Mouse (Mus musculus) brain, embryonic 14.5 days (tissue): ENCODE results near the gene Dlgap4. TPM values are rescaled to one million over a fixed set of nuclear protein-coding genes. Genes with fewer than 3 reads are reported as not detected.

Experiments used
- DNase-seq: peaks from one replicate; pipeline ENCODE4 v3.0.0-alpha.2; 2011; ENCODE audit warnings: low read depth
- CTCF ChIP-seq: fragments of 200-500 bp; IDR thresholded peaks from 2 replicates; pipeline ENCODE4 v1.5.1; 2012; ENCODE audit warnings: inconsistent platforms, mild to moderate bottlenecking, moderate library complexity, borderline replicate concordance; ENCODE audit not compliant: insufficient read depth, insufficient read length; ENCODE audit errors: extremely low read depth
- POLR2A ChIP-seq: fragments of 200-500 bp; IDR thresholded peaks from 2 replicates; pipeline ENCODE4 v1.6.1; 2012; ENCODE audit warnings: mild to moderate bottlenecking, inconsistent platforms, borderline replicate concordance; ENCODE audit not compliant: poor library complexity, insufficient read depth, insufficient read length, severe bottlenecking; ENCODE audit errors: extremely low read depth
- polyA plus RNA-seq: library from polyadenylated mRNA; depleted of rRNA; stranded (reverse); fragments of >200 nt; gene quantifications from 2 replicates; pipeline ENCODE4 v1.2.3, GENCODE M21; 2012

Gene Dlgap4
- polyA plus RNA-seq, 1 experiment = 344 TPM

DNA sequence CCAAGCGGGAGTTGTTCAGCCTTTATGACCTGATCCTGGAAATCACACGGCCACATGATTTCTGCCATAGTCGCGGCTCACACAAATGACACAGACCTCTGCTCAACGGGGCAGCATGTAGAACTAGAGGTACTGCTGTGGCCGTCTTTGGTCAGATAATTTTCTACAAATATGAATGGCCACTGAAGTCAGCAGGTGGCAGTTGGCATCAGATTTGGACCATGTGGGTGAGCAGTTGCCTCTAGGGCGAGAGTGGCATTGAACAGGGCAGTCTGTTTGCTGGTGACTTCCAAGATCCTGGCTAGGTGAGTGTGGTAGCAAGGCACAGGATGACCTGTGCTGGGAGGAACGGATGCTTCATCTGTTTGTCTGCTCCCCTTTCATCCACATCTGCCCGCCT lies 24.0 kb upstream of the Dlgap4 start:
- DNase-seq = no peak
- no peak for TF ChIP-seq CTCF
- TF ChIP-seq POLR2A = no peak

DNA sequence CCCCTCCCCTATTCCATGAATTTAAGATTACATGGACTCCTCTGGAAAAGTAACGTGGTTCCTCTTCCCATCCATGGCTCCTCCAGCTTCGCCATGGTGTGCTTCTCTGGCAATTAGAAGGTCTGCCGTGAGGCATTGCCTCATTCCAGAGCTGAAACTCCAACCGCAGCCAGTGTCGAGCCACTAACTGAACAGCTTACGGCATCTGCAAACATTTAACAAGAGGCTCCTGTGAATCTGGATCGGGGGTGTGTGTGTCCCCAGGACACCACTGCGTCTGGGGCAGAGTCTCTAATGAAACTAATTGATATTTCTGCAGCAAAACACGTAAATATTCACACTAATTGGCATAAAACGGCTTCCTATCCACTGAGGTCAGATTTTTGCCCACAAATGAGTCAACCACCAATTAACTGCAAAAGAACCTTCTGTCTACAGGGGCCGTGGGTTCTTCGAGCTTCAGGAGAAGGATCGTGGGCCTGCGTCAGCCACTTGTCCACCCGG lies 18.5 kb upstream of the Dlgap4 start:
- peak; percentile 6 for DNase-seq
- no peak for TF ChIP-seq CTCF
- no peak for TF ChIP-seq POLR2A

DNA sequence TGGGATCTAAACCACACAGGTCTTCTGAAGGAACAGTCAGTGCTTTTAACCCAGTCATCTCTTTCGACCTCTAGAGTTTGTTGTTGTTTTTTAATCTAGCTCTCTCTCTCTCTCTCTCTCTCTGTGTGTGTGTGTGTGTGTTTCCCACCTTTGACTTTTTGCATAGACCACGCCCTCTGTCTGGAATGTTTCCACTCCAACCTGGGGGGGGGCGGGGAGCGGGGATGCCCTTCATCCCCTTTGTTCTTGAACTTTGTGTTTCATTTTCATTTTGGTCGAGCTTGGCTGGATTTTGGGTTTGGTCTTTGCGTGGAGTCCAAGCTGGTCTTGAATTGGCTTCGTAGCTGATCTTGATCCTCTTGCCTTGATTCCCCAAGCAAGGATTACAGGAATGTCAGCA lies 10.9 kb upstream of the Dlgap4 start:
- DNase-seq = no peak
- TF ChIP-seq POLR2A (no peak), CTCF (no peak)

DNA sequence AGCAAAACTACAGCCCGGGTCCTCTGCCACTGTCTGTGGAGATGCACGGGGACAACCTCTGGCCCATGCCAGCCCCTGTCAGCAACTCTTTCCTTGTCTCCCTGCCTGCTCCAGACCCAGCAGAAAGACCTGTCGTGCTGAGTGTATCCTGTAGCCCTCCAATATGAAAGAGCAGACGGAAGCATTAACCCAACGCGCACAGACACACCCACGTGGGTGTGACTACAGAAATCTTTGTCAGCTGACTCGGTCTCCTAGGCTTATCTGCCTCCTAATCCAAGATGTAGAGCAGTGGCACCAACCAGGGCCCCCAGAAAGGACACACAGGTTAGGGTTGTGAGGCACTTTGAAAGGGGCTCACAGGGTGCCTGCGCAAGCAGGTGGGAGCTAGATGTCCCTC lies 9.8 kb upstream of the Dlgap4 start:
- no peak for DNase-seq
- TF ChIP-seq POLR2A (no peak), CTCF (no peak)

DNA sequence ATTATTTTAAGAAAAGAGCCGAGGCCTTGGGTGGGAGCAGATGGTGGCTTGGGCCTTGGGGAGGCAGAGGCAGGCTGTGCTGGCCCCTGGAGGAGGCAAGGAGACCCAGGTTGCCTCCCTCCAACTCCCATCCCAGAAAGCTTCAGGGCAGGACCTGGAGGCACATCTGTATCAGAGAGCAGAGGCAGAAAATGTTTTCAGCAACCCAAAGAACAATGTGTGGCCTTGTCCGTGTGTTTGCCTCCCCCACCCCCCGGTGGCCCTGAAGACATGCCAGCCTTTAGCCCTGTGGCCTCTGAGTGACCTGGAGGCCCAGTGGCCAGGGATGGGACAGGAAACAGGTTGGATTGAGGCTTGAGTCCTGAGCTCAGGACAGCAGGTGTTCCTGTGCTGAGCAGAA lies 8.4 kb upstream of the Dlgap4 start:
- TF ChIP-seq POLR2A (no peak), CTCF (no peak)
- no peak for DNase-seq

DNA sequence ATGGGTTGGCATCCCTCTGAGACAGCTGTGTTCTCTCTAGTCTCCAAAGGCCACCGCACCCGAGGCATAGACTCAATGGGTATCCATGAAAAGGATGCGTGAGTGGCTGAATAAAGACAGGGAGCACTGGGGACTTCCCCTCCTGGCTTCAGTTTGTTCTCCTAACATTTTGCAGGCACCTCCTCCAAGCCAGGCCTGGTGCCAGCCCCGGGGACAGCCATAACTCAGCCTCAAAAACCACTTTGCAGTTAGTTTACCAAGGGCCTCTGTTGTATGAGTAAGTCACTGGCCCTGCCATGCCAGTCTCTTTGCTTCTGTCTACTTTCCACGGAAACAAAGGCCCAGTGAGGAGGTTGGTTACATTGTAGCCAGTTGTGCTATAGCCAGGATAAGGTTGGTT lies 7.5 kb upstream of the Dlgap4 start:
- no peak for TF ChIP-seq POLR2A
- no peak for TF ChIP-seq CTCF

DNA sequence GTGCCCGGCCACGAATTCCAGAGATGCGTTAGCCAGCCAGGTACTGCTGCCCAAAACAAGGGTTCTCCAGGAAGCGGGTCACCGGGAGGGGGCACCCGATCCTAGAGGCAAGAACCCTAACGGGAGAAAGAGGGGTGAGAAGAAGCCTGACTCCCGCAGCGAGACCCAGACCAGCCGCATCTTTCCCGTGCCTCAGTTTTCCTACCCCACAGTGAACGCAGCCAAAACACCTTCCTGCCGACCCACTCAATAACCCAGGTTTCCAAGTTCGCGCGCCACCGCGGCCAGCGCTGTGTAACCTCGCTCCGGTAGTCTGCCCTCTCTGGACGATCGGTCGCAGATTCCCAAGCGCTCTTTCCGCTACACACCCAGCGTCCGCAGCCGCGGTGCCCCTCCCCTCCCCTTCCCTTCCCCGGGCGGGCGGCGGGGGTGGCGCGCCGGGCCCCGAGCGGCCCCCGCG lies 394 bp upstream of the Dlgap4 start:
- TF ChIP-seq CTCF (peak; percentile 49), POLR2A (no peak)

More for the DNA sequence above, 7.5 kb upstream of the Dlgap4 start:
- DNase-seq = no peak

DNA sequence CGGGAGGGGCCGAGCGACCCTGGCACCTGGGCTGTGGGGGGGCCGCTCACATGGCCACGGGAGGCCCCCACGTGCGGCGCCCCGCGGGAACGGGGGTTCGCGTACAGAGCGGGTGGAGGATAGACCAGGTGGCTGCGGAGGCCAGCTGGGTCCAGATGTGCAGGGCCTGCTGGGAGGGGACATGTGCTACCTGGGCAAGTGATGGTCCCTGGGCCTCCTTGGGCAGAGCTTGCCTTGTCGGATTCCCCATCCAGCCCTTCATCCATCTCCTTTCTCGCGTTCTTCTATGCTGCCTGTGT lies 702 bp downstream of the Dlgap4 start:
- no peak for TF ChIP-seq CTCF
- no peak for TF ChIP-seq POLR2A
- peak; percentile 39 for DNase-seq

More for the DNA sequence above, 394 bp upstream of the Dlgap4 start:
- DNase-seq = peak; percentile 79

DNA sequence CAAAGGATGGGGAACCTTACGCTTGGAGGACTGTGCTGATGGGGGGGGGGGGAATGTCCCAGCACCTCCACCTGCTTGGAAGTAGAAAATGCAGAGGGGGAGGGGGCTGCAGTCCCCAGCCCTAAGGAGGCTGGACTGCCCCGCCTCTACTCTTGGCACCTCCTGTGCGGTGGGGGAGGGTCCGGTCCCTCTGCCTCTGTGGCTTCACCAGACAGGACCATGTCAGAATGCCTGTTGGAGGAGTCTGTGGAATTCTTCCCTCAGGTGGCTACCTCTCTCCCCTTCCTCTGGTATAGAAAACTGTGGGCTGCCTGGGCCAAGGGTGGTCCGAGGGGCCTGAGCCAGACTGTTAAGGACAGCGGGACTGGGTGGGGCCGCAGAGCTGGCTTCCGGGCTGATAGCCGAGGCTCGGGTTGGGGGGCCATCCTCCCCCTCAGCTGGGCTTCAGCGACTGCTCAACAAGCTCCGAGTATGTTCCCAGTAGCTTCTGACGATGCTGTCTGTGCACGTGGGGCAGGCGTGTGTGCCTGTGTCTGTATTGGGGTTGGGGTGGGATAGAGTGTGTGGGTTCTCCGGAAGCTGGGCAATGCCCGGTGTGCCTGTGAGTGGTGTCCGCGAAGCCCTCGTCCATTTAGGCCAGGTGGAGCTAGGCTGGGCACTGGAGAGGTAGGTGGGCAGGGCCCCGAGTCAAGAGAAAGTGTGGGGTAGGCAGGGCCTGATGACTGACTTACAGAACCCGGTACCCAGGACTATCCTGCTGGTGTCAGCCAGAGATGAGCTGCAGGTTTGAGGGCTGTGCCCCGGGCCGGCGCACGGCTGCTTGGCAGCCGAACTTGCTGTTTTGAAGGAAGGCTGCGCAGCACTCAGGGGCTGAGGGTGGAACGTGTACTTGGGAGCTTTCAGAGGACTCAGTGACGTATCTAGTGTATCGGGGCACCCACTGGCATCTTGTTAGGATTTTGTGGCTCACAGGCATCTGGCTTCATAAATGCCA lies 1.5 kb downstream of the Dlgap4 start:
- no peak for DNase-seq
- TF ChIP-seq POLR2A (no peak), CTCF (no peak)

DNA sequence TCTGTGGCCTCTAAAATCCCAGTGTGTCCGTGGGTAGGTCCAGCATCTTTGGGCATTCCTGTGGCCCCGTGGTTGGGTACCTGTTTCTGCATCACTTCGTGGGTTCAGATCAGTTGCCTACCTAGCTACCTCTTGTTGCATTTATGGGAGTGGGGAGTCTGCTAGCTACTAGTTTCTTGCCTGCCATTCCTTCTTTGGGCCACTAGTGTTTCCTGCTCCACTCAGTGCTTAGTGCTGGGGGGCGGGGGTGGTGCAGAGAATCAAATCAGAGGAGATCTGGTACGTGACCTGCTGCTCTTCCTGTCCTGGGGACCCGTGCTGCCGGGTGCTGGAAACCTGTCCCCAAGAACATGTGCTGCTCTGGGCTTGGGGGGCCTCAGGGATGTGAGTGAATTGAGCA lies 3.0 kb downstream of the Dlgap4 start:
- TF ChIP-seq POLR2A (no peak), CTCF (no peak; the same call in 1 of the 2 replicates)
- DNase-seq = no peak

DNA sequence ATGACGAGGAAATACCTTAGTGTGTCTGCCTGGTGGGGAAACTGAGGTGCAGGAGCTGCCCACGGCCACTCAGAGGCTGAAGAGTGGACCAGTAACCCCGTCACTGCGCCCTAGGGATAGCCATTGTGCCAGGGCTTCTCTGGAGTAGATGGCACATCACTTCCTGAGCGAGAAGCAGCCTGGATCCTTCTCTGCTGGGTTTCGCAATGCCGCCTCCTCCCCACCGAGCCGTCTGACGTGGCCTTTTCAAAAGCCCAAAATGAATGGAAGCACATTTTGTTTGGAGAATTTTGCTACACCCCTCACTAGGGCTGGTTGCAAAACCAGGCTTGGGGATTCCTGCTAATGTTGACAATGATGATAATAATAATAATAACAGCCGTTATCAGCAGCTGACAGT lies 4.0 kb downstream of the Dlgap4 start:
- DNase-seq = peak; percentile 39
- no peak for TF ChIP-seq POLR2A
- no peak for TF ChIP-seq CTCF

DNA sequence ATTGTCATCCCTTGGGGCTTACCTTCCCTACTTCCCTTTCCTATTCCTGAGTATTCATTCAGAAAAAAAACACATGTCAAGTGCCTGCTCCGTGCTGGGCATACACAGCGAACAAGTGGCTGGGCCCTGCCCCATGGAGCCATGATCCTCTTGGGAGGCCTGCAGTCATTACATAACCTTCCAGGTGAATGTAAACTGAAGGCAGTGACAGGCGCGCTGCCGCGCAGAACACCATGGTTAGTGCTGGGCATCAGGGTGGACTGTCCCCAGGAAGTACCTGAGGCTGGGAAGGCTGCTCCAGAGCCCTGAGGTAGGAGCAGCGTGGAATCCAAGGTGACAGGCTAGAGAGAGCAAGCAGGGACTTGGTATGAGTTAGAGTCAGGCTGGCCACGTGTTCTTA lies 7.4 kb downstream of the Dlgap4 start:
- DNase-seq = no peak

More for the DNA sequence above, 7.4 kb downstream of the Dlgap4 start:
- TF ChIP-seq CTCF (no peak), POLR2A (no peak)
